Mouse (Mus musculus) small intestine, adult 2 months (tissue): ENCODE measurements at regions not wholly inside any gene's neighbourhood (a gene's known extent, or its start where the extent isn't known, plus 50 kb on each side); places are given as distances from the start of the nearest gene placed in this dataset.

ENCODE experiments used
- CTCF ChIP-seq: fragments of 200-500 bp; IDR thresholded peaks from 2 replicates; pipeline ENCODE4 v1.5.1; 2012; ENCODE audit warnings: low read depth, mild to moderate bottlenecking, control low read depth, inconsistent platforms, low read length, moderate library complexity, mixed read lengths; ENCODE audit not compliant: insufficient replicate concordance, insufficient read length; ENCODE audit errors: extremely low read depth
- POLR2A ChIP-seq: fragments of 200-500 bp; IDR thresholded peaks from 2 replicates; pipeline ENCODE4 v1.6.1; 2012; ENCODE audit warnings: low read depth, mild to moderate bottlenecking, control low read depth, inconsistent platforms, low read length, moderate library complexity

- TF ChIP-seq CTCF: no peak
- no peak for TF ChIP-seq POLR2A
Observed at GRCm38 (mm10) chrX:57938248-57938836, 84.2 kb upstream of the Zic3 start.
